Comparison of ENCODE assay signal across 9 mouse cellular contexts in genomic region chr17:78401713-78402112, GRCm38 (mm10). TPM values are rescaled to one million over a fixed set of nuclear protein-coding genes. Genes with fewer than 3 reads are reported as not detected.
DNase-seq lines count a peak whose midpoint lies in the region; ATAC-seq lines count a peak whose summit lies in the region.
"Had no signal": no experiment of that assay in that cellular context is flagged by ENCODE, and none has a peak within 500 bp of the region (broad histone marks: within the 10 kb centered on the region; RNA-seq: fewer than 3 reads in every experiment).

No protein-coding gene starts in this region.

- peak; percentile 55; the same call in 1 of the 2 replicates for ATAC-seq in embryonic facial prominence, embryonic 14.5 days (ENCODE audit: low read depth)
- ATAC-seq: midbrain, embryonic 15.5 days had no signal

- H3K4me2 ChIP-seq in embryonic facial prominence, embryonic 14.5 days (ENCODE audit: low read depth, low read length) = no peak overlapping the region
- H3K4me2 ChIP-seq: midbrain, embryonic 15.5 days had no signal

- WGBS in embryonic facial prominence, embryonic 14.5 days = 49% methylated on average over 4 of the region's 4 CpGs
- 73% methylated on average over 4 of the region's 4 CpGs for WGBS in embryonic facial prominence, embryonic 10.5 days

- H3K4me1 ChIP-seq in embryonic facial prominence, embryonic 14.5 days (ENCODE audit: control insufficient read depth, insufficient read depth, low read length) = no peaks in the 10 kb centered on the region
- H3K4me1 ChIP-seq in embryonic facial prominence, embryonic 10.5 days = peaks cover 15% of the 10 kb centered on the region
- H3K4me1 ChIP-seq: midbrain, embryonic 15.5 days had no signal

- no peaks in the 10 kb centered on the region for H3K27me3 ChIP-seq in embryonic facial prominence, embryonic 14.5 days (replicated peaks; ENCODE audit: control insufficient read depth, insufficient read depth, low read length)
- H3K27me3 ChIP-seq in embryonic facial prominence, embryonic 10.5 days (replicated peaks; ENCODE audit: low read depth, poor library complexity, severe bottlenecking) = no peaks in the 10 kb centered on the region
- H3K27me3 ChIP-seq: midbrain, embryonic 15.5 days had no signal

- H3K9me3 ChIP-seq in embryonic facial prominence, embryonic 14.5 days (ENCODE audit: control insufficient read depth, low read length) = no peaks in the 10 kb centered on the region
- no peaks in the 10 kb centered on the region for H3K9me3 ChIP-seq in embryonic facial prominence, embryonic 10.5 days
- H3K9me3 ChIP-seq: midbrain, embryonic 15.5 days had no signal

- H3K4me3 ChIP-seq in embryonic facial prominence, embryonic 14.5 days (ENCODE audit: low read depth, low read length) = no peak overlapping the region
- no peak overlapping the region for H3K4me3 ChIP-seq in embryonic facial prominence, embryonic 10.5 days
- H3K4me3 ChIP-seq: midbrain, embryonic 15.5 days had no signal

- DNase-seq in embryonic facial prominence, embryonic 14.5 days (ENCODE audit: low spot score) = peak; percentile 8
- DNase-seq in embryonic facial prominence, embryonic 10.5 days (ENCODE audit: low spot score) = no peak
- DNase-seq in left cerebral cortex, postnatal 4 days = peak; percentile 65
- no peak for DNase-seq in left cerebral cortex, adult 9 months (ENCODE audit: low spot score in 2 of 2)
- DNase-seq in cerebellum, adult 9-11 months = peak; percentile 87
- peak; percentile 56 for DNase-seq in lung, postnatal 10 days
- DNase-seq in layer of hippocampus, postnatal 14 days (ENCODE audit: low spot score in 2 of 2) = no peak
- DNase-seq in kidney, adult 9 months = no peak

- no peak overlapping the region for H3K9ac ChIP-seq in embryonic facial prominence, embryonic 14.5 days (ENCODE audit: low read depth, low read length)
- H3K9ac ChIP-seq: midbrain, embryonic 15.5 days had no signal

- intact Hi-C loops in left cerebral cortex, postnatal 4 days (cut with DNase I) = no loop called here

- peaks cover 23% of the 10 kb centered on the region for H3K36me3 ChIP-seq in embryonic facial prominence, embryonic 14.5 days (ENCODE audit: control insufficient read depth, insufficient read depth, low read length)
- peaks cover 49% of the 10 kb centered on the region for H3K36me3 ChIP-seq in embryonic facial prominence, embryonic 10.5 days (replicated peaks)

- H3K27ac ChIP-seq in embryonic facial prominence, embryonic 14.5 days (replicated peaks; ENCODE audit: low read depth, low read length) = no peak overlapping the region
- no peak overlapping the region for H3K27ac ChIP-seq in embryonic facial prominence, embryonic 10.5 days (replicated peaks)
- H3K27ac ChIP-seq: midbrain, embryonic 15.5 days had no signal

RNA-seq across cellular contexts. Expression of gene Fez2, which starts 16.2 kb away (rescaled TPM):
- 43.2 and 54.0 TPM in 2 replicates for polyA plus RNA-seq in embryonic facial prominence, embryonic 14.5 days (2014; fragmentation: Nextera tagmentation; extraction: Ambion mirVana)
- polyA plus RNA-seq in embryonic facial prominence, embryonic 10.5 days (2016; fragmentation: Nextera tagmentation; extraction: Ambion mirVana) = 34.8 and 36.6 TPM in 2 replicates
- 10 to 100 TPM; 48.9 to 49.4 TPM for total RNA-seq in left cerebral cortex, postnatal 4 days (2021)
- 10 to 100 TPM; 31.6 to 34.9 TPM for total RNA-seq in layer of hippocampus, postnatal 14 days (2021)

Comparison
In these comparisons a context has a peak if more than half of its experiments do, and no peak if none do; other contexts are left out.
1. DNase-seq: peak in embryonic facial prominence, embryonic 14.5 days (single experiment), left cerebral cortex, postnatal 4 days (single experiment), cerebellum, adult 9-11 months (single experiment) and lung, postnatal 10 days (single experiment); none in embryonic facial prominence, embryonic 10.5 days (single experiment), left cerebral cortex, adult 9 months (0 of 2), layer of hippocampus, postnatal 14 days (0 of 2) and kidney, adult 9 months (single experiment).